Mouse (Mus musculus): ENCODE measurements at regions not wholly inside any gene's neighbourhood (a gene's known extent, or its start where the extent isn't known, plus 50 kb on each side); places are given as distances from the start of the nearest gene placed in this dataset.

DNA sequence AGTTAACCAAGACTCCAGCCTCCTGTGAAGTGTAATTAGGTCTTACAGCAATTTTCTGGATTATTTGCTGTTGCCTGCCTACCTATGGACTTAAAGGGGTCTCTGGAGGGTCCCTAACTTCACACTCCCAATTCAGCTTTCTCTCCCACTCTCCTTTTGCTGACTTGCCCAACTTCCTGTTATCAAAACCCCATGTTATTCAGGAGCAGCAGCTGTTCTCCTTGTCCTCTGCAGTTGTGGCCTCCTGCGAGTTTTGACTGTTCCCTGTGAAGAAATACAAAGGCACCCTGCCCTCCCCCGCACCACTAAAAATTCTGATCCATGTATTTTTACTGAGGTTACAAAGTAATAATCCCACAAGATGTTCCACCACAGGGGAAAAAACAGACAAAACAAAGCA lies 146.8 kb upstream of the Dcn start:
- no peak for TF ChIP-seq CTCF (IDR thresholded peaks at IDR 0.05; ENCODE audit: low read depth)
- TF ChIP-seq EP300 (IDR thresholded peaks at IDR 0.05; ENCODE audit: low read depth) = no peak

Data from liver, embryonic 14.5 days (tissue).